Mouse (Mus musculus) bone marrow macrophage, adult 2 months (primary cell): ENCODE measurements around the gene Tubb2b. TPM values are rescaled to one million over a fixed set of nuclear protein-coding genes. Genes with fewer than 3 reads are reported as not detected.
"Not testable (repeated sequence)": the region's sequence is repeated elsewhere in the genome, so short reads cannot be mapped to it uniquely, and the experiment has no call there.

Experiments used
- H3K27ac ChIP-seq: 2 replicates; pipeline ENCODE4 v1.5.1; 2012; ENCODE audit warnings: low read depth, low read length; ENCODE audit not compliant: insufficient read depth
- H3K4me1 ChIP-seq: 2 replicates; pipeline ENCODE4 v1.6.1; 2012; ENCODE audit warnings: low read length; ENCODE audit not compliant: control insufficient read depth, insufficient read depth
- H3K4me3 ChIP-seq: 2 replicates; pipeline ENCODE4 v1.5.1; 2012; ENCODE audit warnings: mild to moderate bottlenecking, low read length, moderate library complexity; ENCODE audit not compliant: insufficient read depth
- CTCF ChIP-seq: IDR thresholded peaks from 2 replicates; pipeline ENCODE4 v1.5.1; 2012; ENCODE audit warnings: low read depth, mild to moderate bottlenecking, low read length, moderate library complexity
- POLR2A ChIP-seq: IDR thresholded peaks from 2 replicates; pipeline ENCODE4 v1.6.1; 2012; ENCODE audit warnings: mild to moderate bottlenecking, low read depth, low read length, borderline replicate concordance
- polyA plus RNA-seq: library from polyadenylated mRNA; stranded (reverse); fragments of >200 nt; gene quantifications from 2 replicates; pipeline ENCODE4 v1.2.4, GENCODE M21; 2012; ENCODE audit not compliant: missing spikeins, insufficient read depth, insufficient read length

The Tubb2b gene
- polyA plus RNA-seq, 1 experiment = 0.94 TPM

- TF ChIP-seq CTCF (no peak), POLR2A (no peak)
- H3K4me3 ChIP-seq = no peak overlapping the region
- no peak overlapping the region for H3K27ac ChIP-seq
- H3K4me1 ChIP-seq = peaks cover 10% of the 10 kb centered on the region
Observed at GRCm38 (mm10) chr13:34095542-34096435, 34.5 kb downstream of the Tubb2b start.

GRCm38 (mm10) chr13:34089358-34089757 lies 40.9 kb downstream of the Tubb2b start:
- TF ChIP-seq CTCF (no peak), POLR2A (no peak)
- Histone ChIP-seq H3K4me1 (peaks cover 29% of the 10 kb centered on the region), H3K27ac (peak overlapping the region; percentile 90), H3K4me3 (peak overlapping the region; percentile 30)

GRCm38 (mm10) chr13:34088871-34089288 lies 41.4 kb downstream of the Tubb2b start:
- TF ChIP-seq CTCF (no peak), POLR2A (no peak)
- Histone ChIP-seq H3K4me3 (peak overlapping the region; percentile 33), H3K4me1 (peaks cover 29% of the 10 kb centered on the region), H3K27ac (peak overlapping the region; percentile 90)

GRCm38 (mm10) chr13:34088201-34088649 lies 42.0 kb downstream of the Tubb2b start:
- Histone ChIP-seq H3K4me1 (peaks cover 29% of the 10 kb centered on the region), H3K27ac (peak overlapping the region; percentile 90)
- H3K4me3 ChIP-seq = not testable (repeated sequence)

- TF ChIP-seq POLR2A = no peak
- TF ChIP-seq CTCF = no peak
- Histone ChIP-seq H3K4me1 (peaks cover 32% of the 10 kb centered on the region), H3K4me3 (no peak overlapping the region), H3K27ac (no peak overlapping the region)
Observed at GRCm38 (mm10) chr13:34087052-34087812, 43.0 kb downstream of the Tubb2b start.

DNA sequence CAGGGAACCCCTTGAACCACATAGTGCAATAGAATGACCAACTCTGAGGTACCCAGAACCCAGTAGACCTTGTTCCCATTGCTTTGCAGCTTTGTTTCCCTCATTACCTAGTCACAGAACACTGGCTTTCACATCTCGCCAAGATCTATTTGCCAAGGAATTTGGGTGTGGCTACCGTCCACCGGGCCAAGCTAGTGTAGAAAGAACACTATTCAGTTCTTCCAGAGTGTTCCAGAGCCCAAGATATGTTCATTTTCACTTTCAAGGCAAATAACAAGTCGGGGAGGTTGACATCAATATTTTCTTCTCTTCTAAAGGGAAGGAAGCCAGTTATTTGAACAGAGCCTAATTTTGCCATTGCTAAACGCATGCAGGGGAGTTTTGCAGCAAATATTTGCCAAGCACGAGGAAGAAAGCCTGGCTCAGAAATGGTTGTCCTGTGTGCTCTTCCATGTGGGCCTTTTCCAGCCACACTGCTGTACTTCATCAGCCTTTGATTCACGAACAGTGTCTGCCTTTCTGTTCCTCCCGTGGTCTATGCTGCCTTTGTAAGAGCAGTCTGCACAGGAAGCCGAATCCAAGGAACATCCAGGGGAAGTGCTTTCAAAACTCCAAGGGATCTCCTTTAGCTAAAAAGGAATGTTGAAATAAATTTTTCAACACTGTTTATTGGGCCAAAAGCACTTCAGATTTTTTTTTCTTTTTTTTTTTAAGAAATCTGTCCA lies 46.1 kb downstream of the Tubb2b start:
- no peak overlapping the region for H3K27ac ChIP-seq
- no peak overlapping the region for H3K4me3 ChIP-seq
- TF ChIP-seq POLR2A (no peak), CTCF (no peak)
- H3K4me1 ChIP-seq = peaks cover 28% of the 10 kb centered on the region

- TF ChIP-seq CTCF (no peak), POLR2A (no peak)
- H3K4me1 ChIP-seq = peaks cover 18% of the 10 kb centered on the region
- no peak overlapping the region for H3K27ac ChIP-seq
- H3K4me3 ChIP-seq = no peak overlapping the region
Observed at GRCm38 (mm10) chr13:34081926-34082325, 48.3 kb downstream of the Tubb2b start.

- Histone ChIP-seq H3K4me3 (no peak overlapping the region), H3K4me1 (peaks cover 19% of the 10 kb centered on the region), H3K27ac (no peak overlapping the region)
- TF ChIP-seq POLR2A (no peak), CTCF (no peak)
Observed at GRCm38 (mm10) chr13:34079801-34080200, 50.5 kb downstream of the Tubb2b start.

- no peak overlapping the region for H3K27ac ChIP-seq
- TF ChIP-seq POLR2A = no peak
- TF ChIP-seq CTCF = no peak
- peaks cover 19% of the 10 kb centered on the region for H3K4me1 ChIP-seq
- peak overlapping the region; percentile 74 for H3K4me3 ChIP-seq
Observed at GRCm38 (mm10) chr13:34078500-34079280, 51.6 kb downstream of the Tubb2b start.
